Mouse (Mus musculus) C2C12 (cell line): ENCODE measurements around the gene Qrich2.

Experiments
- CEBPB ChIP-seq: IDR thresholded peaks from one replicate; pipeline ENCODE4 v1.6.1; 2011; ENCODE audit warnings: low read depth, mild to moderate bottlenecking, control low read depth, moderate library complexity
- CTCF ChIP-seq: IDR thresholded peaks from one replicate; pipeline ENCODE4 v1.5.1; 2011; ENCODE audit not compliant: control insufficient read depth, insufficient read depth, insufficient read length
- FOSL1 ChIP-seq: IDR thresholded peaks from one replicate; pipeline ENCODE4 v1.8.0; 2011; ENCODE audit warnings: mild to moderate bottlenecking, low read length; ENCODE audit not compliant: poor library complexity, insufficient read depth, severe bottlenecking
- MAX ChIP-seq: IDR thresholded peaks from one replicate; pipeline ENCODE4 v1.6.1; 2011; ENCODE audit warnings: mild to moderate bottlenecking, control low read depth
- MYOD1 ChIP-seq: IDR thresholded peaks from one replicate; pipeline ENCODE4 v1.6.1; 2011; ENCODE audit warnings: low read depth; ENCODE audit not compliant: control insufficient read depth, insufficient read length
- MYOG ChIP-seq: IDR thresholded peaks from one replicate; pipeline ENCODE4 v1.6.1; 2011; ENCODE audit not compliant: control insufficient read depth, insufficient read length; ENCODE audit errors: extremely low read depth
- USF1 ChIP-seq: IDR thresholded peaks from one replicate; pipeline ENCODE4 v1.6.1; 2011; ENCODE audit warnings: low read depth, mild to moderate bottlenecking, control low read depth, moderate library complexity

DNA sequence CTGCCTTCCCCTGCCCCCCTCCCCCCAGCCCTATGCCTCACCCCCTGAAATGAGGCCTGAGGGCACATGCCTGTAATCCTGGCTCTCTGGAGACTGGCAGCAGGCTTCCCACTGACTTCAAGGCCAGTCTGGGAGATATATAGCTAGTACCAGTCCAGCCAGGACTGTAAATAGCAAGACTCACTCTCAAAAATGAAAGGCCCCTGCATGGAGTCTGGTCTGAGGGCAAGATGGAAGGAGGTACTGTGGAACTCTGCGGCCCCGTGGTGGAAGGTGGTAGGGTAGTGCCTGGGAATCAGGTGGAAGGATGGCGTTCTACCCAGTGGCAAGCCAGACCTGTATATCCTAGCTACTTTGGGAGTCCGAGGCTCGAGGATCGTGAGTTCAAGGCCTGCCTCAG lies 22.1 kb downstream of the Qrich2 start:
- TF ChIP-seq CTCF (no peak), MYOD1 (no peak), USF1 (no peak), MAX (no peak), MYOG (no peak), CEBPB (no peak), FOSL1 (no peak)
